Comparison of ENCODE assay signal across 16 mouse cellular contexts in the genomic region with DNA sequence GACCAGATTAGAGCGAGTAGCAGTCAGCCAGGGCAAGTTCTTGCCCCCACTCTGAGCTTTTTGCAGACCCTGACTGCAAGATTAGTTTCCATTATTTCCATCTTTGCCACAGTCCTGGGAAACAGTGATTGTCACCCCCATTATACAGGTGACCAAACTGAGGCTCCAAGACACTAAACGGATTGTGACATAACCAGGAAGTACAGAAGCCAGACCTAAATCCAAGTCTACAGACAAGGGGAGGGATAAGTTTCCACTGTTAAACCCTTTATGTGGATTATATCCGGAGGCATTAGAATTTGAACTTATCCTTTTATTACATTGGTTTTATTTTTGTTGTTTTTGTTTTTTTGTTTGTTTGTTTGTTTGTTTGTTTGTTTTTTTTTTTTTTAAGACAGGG. TPM values are rescaled to one million over a fixed set of nuclear protein-coding genes. Genes with fewer than 3 reads are reported as not detected.
A peak's percentile ranks its signal among the peaks of the same experiment; 100 is the strongest.
DNase-seq lines count a peak whose midpoint lies in the region; ATAC-seq lines count a peak whose summit lies in the region.
"Had no signal": no experiment of that assay in that cellular context is flagged by ENCODE, and none has a peak within 500 bp of the region (broad histone marks: within the 10 kb centered on the region; RNA-seq: fewer than 3 reads in every experiment).

No protein-coding gene starts in this region.

- no peak overlapping the region for H3K4me3 ChIP-seq in liver, embryonic 15.5 days (replicated peaks)
- no peak overlapping the region for H3K4me3 ChIP-seq in liver, embryonic 11.5 days (ENCODE audit: low read depth, low read length)
- H3K4me3 ChIP-seq in limb, embryonic 15.5 days: no peak overlapping the region
- H3K4me3 ChIP-seq: forebrain, embryonic 15.5 days; intestine, embryonic 15.5 days; left cerebral cortex, adult 2 months; limb, embryonic 12.5 days had no signal

- no peaks in the 10 kb centered on the region for H3K36me3 ChIP-seq in liver, embryonic 15.5 days (replicated peaks)
- no peaks in the 10 kb centered on the region for H3K36me3 ChIP-seq in liver, embryonic 11.5 days (ENCODE audit: control insufficient read depth, insufficient read depth, low read length)
- no peaks in the 10 kb centered on the region for H3K36me3 ChIP-seq in limb, embryonic 15.5 days
- H3K36me3 ChIP-seq: forebrain, embryonic 15.5 days; hindbrain, embryonic 10.5 days; intestine, embryonic 15.5 days; limb, embryonic 12.5 days had no signal

- no peak overlapping the region for H3K4me2 ChIP-seq in liver, embryonic 15.5 days
- H3K4me2 ChIP-seq in liver, embryonic 11.5 days: no peak overlapping the region; the same call in 1 of the 2 replicates
- H3K4me2 ChIP-seq in limb, embryonic 15.5 days: no peak overlapping the region
- H3K4me2 ChIP-seq: forebrain, embryonic 15.5 days had no signal

- peaks cover 22% of the 10 kb centered on the region for H3K4me1 ChIP-seq in liver, embryonic 15.5 days (replicated peaks)
- H3K4me1 ChIP-seq in liver, embryonic 11.5 days (replicated peaks; ENCODE audit: control insufficient read depth, insufficient read depth, low read length): peaks cover 20% of the 10 kb centered on the region
- H3K4me1 ChIP-seq in limb, embryonic 15.5 days: peaks cover 41% of the 10 kb centered on the region

- ATAC-seq in CD4-positive, CD25-positive, alpha-beta regulatory T cell, adult 4 months: no peak
- no peak for ATAC-seq in liver, embryonic 15.5 days (ENCODE audit: insufficient read depth)
- ATAC-seq in liver, embryonic 11.5 days (replicated peaks; ENCODE audit: low FRiP score): no peak
- ATAC-seq in limb, embryonic 15.5 days (ENCODE audit: insufficient number of reproducible peaks, low FRiP score, low TSS enrichment, low read depth): no peak
- ATAC-seq: forebrain, embryonic 15.5 days had no signal

- H3K27ac ChIP-seq in liver, embryonic 15.5 days (replicated peaks): peak overlapping the region; percentile 74; the same call in 1 of the 2 replicates
- no peak overlapping the region for H3K27ac ChIP-seq in liver, embryonic 11.5 days (ENCODE audit: low read depth, low read length)
- peak overlapping the region; percentile 89 for H3K27ac ChIP-seq in limb, embryonic 15.5 days
- H3K27ac ChIP-seq: forebrain, embryonic 15.5 days; left cerebral cortex, adult 2 months had no signal

- peaks cover 14% of the 10 kb centered on the region for H3K27me3 ChIP-seq in liver, embryonic 15.5 days
- peaks cover 2% of the 10 kb centered on the region; the same call in 1 of the 2 replicates for H3K27me3 ChIP-seq in liver, embryonic 11.5 days (replicated peaks; ENCODE audit: control insufficient read depth, insufficient read depth, low read length)
- no peaks in the 10 kb centered on the region for H3K27me3 ChIP-seq in limb, embryonic 15.5 days
- H3K27me3 ChIP-seq: forebrain, embryonic 15.5 days; intestine, embryonic 15.5 days; limb, embryonic 12.5 days had no signal

- H3K9me3 ChIP-seq in liver, embryonic 15.5 days (replicated peaks): no peaks in the 10 kb centered on the region
- no peaks in the 10 kb centered on the region for H3K9me3 ChIP-seq in liver, embryonic 11.5 days (ENCODE audit: control insufficient read depth, low read length)
- no peaks in the 10 kb centered on the region for H3K9me3 ChIP-seq in limb, embryonic 15.5 days
- H3K9me3 ChIP-seq: forebrain, embryonic 15.5 days; hindbrain, embryonic 10.5 days; intestine, embryonic 15.5 days; limb, embryonic 12.5 days had no signal

- no peak overlapping the region for H3K9ac ChIP-seq in liver, embryonic 15.5 days
- H3K9ac ChIP-seq in liver, embryonic 11.5 days (ENCODE audit: low read depth, low read length): no peak overlapping the region
- H3K9ac ChIP-seq in limb, embryonic 15.5 days: no peak overlapping the region
- H3K9ac ChIP-seq: forebrain, embryonic 15.5 days; intestine, embryonic 15.5 days had no signal

- 73% methylated on average over 3 of the region's 3 CpGs for WGBS in liver, embryonic 15.5 days (ENCODE audit: insufficient replicate concordance)
- WGBS in liver, embryonic 11.5 days: 80% methylated on average over 3 of the region's 3 CpGs
- whole genome bisulfite sequencing in limb, embryonic 15.5 days: 89% methylated on average over 3 of the region's 3 CpGs

- DNase-seq in CD4-positive, CD25-positive, alpha-beta regulatory T cell, adult 2 months (ENCODE audit: low read depth, low spot score): peak; percentile 22
- no peak for DNase-seq in liver, embryonic 11.5 days (ENCODE audit: low spot score)
- DNase-seq in 416B (ENCODE audit: low read depth): peak; percentile 52
- DNase-seq in natural killer cell, adult 2 months (ENCODE audit: low spot score in 2 of 2): no peak
- DNase-seq in Muller cell, postnatal 12 days (ENCODE audit: inconsistent ontology term): no peak
- DNase-seq: cerebellum, adult 9-10 months; midbrain, embryonic 14.5 days; right cerebral cortex, postnatal 14 days had no signal

RNA-seq across cellular contexts. Expression of gene Rnf19b, which starts 23.8 kb away (rescaled TPM):
- polyA plus RNA-seq in CD4-positive, CD25-positive, alpha-beta regulatory T cell, adult 4 months (2017; shearing (Covaris generic)): 10 to 100 TPM; 10.2 to 17.1 TPM
- polyA plus RNA-seq in liver, embryonic 15.5 days (2015; fragmentation: Nextera tagmentation; extraction: Ambion mirVana): 4.8 and 5.5 TPM in 2 replicates
- polyA plus RNA-seq in liver, embryonic 11.5 days (2014; fragmentation: Nextera tagmentation; extraction: Ambion mirVana): 6.7 and 7.2 TPM in 2 replicates
- 9.6 and 11.5 TPM in 2 replicates for polyA plus RNA-seq in limb, embryonic 15.5 days (2015; fragmentation: Nextera tagmentation; extraction: Ambion mirVana)

RNA-seq across cellular contexts. Expression of gene Ak2, which starts 42.5 kb away (rescaled TPM):
- 100 to 1,000 TPM in 1 of 2 experiments, 10 to 100 TPM in 1; 74.6 to 113 TPM for polyA plus RNA-seq in CD4-positive, CD25-positive, alpha-beta regulatory T cell, adult 4 months (2017; shearing (Covaris generic))
- 119 and 121 TPM in 2 replicates for polyA plus RNA-seq in liver, embryonic 15.5 days (2015; fragmentation: Nextera tagmentation; extraction: Ambion mirVana)
- 235 and 256 TPM in 2 replicates for polyA plus RNA-seq in liver, embryonic 11.5 days (2014; fragmentation: Nextera tagmentation; extraction: Ambion mirVana)
- 241 and 246 TPM in 2 replicates for polyA plus RNA-seq in limb, embryonic 15.5 days (2015; fragmentation: Nextera tagmentation; extraction: Ambion mirVana)

Comparison
In these comparisons a context has a peak if more than half of its experiments do, and no peak if none do; other contexts are left out.
1. DNase-seq: peak in CD4-positive, CD25-positive, alpha-beta regulatory T cell, adult 2 months (single experiment) and 416B (single experiment); none in liver, embryonic 11.5 days (single experiment), natural killer cell, adult 2 months (0 of 2) and Muller cell, postnatal 12 days (single experiment).